Mouse (Mus musculus): Measurements from ENCODE around the gene Mpnd.
A peak's percentile ranks its signal among the peaks of the same experiment; 100 is the strongest.

Mpnd gene

DNA sequence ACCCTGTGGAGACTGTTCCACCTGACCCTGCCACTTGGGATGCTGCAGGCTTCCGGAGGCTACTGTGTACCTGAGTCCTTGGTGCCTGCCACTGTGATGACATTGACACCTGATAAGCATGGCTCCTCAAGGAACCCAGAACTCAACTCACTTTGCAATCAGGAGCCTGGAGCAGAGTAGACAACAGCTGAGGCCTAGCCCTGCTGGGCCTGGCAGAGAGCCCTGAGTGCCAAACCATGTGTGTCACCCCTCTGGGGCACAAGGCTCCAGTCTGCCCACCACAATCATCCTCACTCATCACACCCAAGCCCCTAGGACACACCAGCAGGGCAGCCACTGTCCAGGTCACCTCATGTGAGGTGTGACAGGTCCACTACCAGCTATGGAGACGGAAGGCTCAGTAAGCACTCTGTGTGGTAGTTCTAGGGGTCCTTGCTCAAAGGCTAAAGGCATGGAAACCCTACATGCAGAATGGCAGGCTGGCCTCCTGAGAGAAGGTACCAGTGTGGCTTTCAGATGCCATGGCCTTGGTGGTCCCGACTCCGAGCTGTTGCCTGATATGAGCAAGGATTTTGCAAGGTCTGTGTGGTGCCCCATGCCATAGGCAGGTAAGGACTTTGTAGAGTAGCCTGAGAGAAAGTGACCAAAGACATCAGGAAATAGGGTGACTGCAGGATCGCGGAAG, 15.0 kb downstream of the Mpnd start:
- no peak for DNase-seq

- no peak for DNase-seq
Observed at GRCm38 (mm10) chr17:56021161-56021910, 15.8 kb downstream of the Mpnd start.

DNA sequence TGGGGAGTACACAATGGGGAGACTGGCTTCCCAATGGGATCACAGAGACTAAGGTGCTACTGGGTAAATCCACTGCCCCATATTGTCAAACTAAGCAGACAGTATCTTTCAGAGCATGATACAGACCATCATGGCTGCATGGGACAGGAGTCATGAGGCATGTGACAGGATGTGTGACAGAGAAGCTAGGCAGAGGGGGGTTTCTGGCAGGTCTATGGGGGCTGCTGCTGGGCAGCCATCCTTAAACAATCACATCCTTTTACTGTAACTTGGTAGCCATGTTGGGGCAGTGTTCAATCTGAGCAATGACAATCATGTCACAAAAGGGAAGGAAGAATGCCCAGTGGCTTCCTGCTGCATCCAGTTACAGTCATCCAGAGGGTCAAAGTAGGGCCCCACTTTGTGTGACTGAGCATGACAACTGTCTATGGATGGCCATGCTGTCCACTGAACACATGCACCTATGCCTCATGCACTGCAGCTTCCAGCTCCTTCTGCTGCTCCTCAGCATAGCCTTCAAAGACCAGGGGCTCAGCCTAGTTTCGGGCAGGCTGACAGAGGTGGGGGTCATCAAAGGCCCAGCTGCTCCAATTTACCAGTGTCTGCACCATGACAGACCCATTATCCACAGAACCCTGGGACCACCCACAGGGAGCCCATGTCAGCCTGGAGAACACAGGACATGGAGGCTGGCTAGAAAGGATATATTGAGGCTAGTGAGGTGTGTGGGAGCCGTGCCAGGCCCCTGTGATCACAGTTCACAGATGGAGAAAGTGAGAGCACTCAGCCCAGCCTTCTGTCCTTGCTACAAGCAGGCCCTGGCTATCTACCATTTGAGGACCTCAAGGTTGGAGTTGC, 16.8 kb downstream of the Mpnd start:
- no peak for DNase-seq

- DNase-seq: no peak
Observed at GRCm38 (mm10) chr17:56022989-56023290, 17.4 kb downstream of the Mpnd start.

GRCm38 (mm10) chr17:56023386-56023785, 17.9 kb downstream of the Mpnd start:
- DNase-seq: peak; percentile 46

GRCm38 (mm10) chr17:56024476-56024875, 19.0 kb downstream of the Mpnd start:
- DNase-seq: no peak

- no peak for DNase-seq
Observed at GRCm38 (mm10) chr17:56024931-56025330, 19.4 kb downstream of the Mpnd start.

GRCm38 (mm10) chr17:56026303-56026702, 20.8 kb downstream of the Mpnd start:
- DNase-seq: no peak

DNA sequence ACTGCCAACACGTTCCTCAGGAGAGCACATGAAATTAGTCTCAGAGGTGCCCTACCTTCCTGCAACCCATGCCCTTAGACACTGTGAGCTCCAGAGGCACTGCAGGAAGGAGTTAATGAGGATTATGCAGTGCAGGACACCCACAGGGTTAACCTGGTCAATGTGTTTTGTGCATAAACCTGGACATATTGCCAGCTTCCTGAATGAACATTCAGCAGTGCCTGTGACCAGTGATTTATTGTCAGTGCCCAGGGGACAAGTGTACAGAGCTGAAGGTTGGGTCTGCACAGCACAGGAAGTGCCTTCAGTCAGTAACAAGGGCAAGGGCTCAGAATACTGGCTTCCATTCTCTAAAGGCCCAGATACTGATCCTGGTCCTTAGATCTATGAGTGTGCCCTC, 21.4 kb downstream of the Mpnd start:
- DNase-seq: no peak

- no peak for DNase-seq
Observed at GRCm38 (mm10) chr17:56027801-56028441, 22.4 kb downstream of the Mpnd start.

DNA sequence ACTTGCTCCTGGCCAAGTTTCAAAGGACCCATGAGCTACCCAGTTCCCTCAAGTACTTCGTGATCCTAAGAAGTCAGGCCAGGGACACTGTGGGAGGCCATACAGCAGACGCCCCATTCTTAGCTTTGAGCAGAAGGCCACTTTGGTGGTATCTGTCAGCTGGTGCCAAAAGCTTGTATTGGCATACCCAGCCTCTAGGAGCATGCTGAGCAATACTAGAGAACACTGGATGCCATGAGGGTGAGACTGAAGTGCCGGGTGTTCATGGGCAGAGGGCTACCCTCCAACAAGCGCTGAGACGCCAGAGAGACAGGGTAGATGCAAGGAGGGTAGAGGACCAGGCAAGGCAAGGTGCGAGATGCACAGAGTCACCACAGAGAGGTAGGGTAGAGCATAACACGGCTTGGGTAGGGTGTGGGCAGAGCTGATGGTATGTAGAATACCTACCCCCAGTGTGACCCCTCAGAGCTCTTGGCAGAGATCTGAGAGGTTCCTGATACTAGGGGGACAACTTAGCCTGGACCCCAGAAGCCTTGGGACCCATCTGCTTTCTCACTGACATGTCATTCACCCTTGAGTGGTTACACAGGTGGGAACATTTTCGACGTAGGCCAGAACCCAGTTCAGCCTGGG, 24.8 kb downstream of the Mpnd start:
- DNase-seq: no peak

DNA sequence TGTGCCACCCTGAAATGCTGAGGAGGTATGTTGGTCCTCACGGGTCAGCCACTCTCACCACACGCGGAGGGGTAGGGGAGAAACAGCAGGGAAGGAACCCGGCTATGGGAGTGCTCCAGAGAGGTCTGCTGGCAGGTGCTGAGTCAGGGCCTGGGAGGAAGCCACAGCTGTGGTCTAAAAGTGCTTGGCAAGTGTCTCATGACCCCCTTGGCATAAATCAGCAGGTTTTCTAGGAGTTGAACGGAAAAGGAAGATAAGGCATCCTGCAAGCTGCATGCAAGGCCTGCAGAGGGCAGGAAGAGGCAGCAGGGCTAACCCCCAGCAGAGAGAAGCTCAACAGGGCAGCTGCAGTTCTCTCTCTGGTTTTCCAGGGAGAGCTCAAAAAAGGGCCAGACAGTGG, 25.4 kb downstream of the Mpnd start:
- DNase-seq: peak; percentile 32

DNA sequence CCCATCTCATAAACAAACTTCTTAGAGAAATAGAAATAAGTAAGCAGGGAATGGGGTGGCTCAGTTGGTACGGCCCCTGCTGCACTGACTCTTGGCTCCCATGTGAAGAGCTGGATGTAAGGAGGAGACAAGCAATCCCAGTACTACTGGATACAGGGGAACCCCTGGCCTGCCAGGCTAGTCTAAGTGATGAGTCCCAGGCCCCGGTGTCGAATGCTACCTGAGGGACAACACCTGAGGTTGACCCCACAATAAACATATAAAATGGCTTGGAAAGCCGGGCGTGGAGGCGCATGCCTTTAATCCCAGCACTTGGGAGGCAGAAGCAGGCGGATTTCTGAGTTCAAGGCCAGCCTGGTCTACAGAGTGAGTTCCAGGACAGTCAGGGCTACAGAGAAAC, 25.9 kb downstream of the Mpnd start:
- DNase-seq: no peak

DNA sequence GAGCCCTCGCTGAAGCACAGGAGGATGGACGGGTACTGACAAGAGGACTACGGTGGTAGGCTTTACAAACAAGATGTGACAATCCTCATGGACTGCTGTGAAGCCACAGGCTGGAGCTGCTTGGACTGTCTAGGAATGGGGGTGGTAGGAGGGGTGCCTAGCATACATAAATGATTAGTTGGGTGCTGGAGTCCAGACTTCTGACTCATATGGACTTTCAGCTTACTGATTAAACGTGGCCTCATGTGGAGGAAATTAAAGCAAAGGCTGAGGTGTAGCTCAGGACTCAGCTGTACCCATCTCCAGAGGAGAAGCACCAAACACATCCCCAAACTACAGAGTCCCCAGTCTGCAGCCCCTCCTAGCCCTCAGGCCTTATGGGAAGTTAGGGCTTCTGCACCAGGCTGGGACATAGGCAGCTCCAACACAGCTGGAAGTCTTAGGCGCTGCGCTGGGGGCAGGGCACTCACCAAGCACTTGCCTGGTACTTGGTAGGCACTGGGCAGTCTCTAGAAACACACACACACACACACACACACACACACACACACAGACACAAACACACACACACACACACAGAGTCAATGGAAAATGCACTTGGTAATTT, 26.7 kb downstream of the Mpnd start:
- no peak for DNase-seq

GRCm38 (mm10) chr17:56032831-56033230, 27.3 kb downstream of the Mpnd start:
- no peak for DNase-seq

DNA sequence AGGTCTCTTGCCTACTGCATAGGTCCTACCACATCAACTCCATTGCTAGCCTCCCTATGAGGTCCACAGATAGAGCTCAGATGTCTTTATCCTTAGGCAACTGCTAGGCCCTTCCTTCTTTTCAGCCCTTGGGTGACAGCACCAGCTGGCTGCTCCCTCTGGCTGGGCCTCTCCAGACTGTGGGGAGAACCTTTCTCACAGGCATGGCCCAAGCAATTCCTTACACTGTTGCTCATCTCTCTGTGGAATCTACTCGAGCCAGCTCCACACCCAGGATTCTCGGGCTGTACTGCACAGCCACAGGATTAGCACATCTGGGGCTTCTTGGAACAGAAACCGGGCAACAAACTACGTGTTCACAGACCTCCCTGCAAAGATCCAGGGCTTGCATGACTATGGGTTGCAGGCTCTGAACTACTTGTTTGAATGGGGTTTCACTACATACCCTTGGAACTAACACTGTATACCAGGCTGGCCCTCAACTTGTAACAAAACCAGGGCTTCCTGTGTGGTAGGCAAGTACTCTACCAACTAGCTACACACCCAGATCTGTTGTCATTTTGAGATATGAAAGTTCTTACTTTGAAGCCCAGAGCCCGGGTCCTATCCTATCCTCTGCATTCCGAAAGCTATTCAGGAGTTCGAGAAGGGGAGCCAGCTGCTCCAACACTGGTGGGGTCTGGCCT, 28.7 kb downstream of the Mpnd start:
- DNase-seq: no peak

DNA sequence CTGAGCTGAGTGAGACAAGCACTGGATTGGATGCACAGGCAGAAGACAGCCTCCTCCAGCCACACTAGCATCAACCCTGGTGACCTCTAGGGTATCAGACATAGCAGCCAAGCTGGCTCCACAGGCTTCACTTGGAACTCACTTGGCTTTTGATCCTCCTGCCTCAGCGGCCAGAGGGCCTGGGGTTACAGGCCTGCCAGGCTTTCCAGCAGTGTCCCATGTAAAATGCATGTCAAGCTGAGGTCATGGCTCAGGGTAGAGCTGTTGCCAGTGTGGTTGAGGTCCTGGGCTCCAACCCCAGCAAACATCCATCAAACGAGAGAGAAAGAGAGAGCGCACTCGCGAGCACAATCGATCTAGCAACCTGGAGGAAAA, 29.2 kb downstream of the Mpnd start:
- DNase-seq: no peak

DNA sequence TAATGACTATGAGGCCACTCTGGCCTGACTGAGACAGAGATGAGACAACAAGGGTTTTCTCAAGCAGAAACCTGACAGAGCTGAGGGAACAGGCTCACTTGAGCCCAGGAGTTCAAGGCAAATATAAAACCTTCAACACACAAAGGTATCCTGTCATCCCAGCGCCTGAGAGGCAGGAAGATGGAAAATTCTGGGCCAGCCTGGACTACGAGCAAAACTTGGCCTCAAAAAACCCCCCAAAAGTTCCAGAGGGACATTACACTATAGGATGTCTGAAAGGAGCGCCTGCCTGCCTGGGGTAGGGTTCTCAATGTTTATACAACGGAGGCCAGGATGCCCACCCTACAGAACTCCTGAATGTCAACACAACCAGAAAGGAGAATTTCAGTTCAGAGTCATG, 29.7 kb downstream of the Mpnd start:
- no peak for DNase-seq

GRCm38 (mm10) chr17:56036176-56036900, 30.8 kb downstream of the Mpnd start, which contains the start of gene Sh3gl1:
TSS of gene Sh3gl1 (minus strand) at chr17:56036635.
- DNase-seq: peak; percentile 99

GRCm38 (mm10) chr17:56036901-56037287, 31.4 kb downstream of the Mpnd start:
- no peak for DNase-seq
